Mouse (Mus musculus): Measurements from ENCODE around the gene Slc39a10. TPM values are rescaled to one million over a fixed set of nuclear protein-coding genes. Genes with fewer than 3 reads are reported as not detected.

Slc39a10 gene
- total RNA-seq (2023): 10 to 100 TPM; 19.3 to 24.2 TPM

DNA sequence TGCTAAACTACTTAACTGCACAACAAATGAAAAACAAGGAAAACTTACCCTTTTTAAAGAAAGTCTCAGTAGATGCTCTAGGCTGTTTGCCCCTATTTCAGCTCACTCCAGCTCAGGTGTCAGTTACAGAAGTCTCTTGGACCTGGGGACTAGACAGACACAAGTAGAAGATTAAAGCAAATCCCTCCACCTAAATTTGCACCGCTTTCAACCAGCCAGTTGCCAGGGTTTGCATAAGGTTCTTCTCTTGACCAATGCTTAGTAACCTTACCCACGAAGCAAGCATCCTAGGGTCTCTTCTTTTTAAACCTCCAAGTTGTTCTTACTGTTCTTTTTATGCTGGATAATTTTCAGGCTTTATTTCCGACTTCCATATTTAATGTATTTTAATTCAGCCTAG, at the start of gene Slc39a10:
TSS of gene Slc39a10 (minus strand) at position 101 of the 400 bp plus-strand sequence.

